Mouse (Mus musculus) midbrain, embryonic 16.5 days (tissue): ENCODE measurements around the gene Gm13306. TPM values are rescaled to one million over a fixed set of nuclear protein-coding genes. Genes with fewer than 3 reads are reported as not detected.

Experiments used
- polyA plus RNA-seq: library from polyadenylated mRNA; unstranded; fragments of >200 nt; fragmentation: Nextera tagmentation; extraction: Ambion mirVana; gene quantifications from 2 replicates; pipeline ENCODE4 v1.2.1, GENCODE M21; 2015

Gene Gm13306
- polyA plus RNA-seq, 1 experiment from 2014 or later: 4.0 TPM

Other genes with a start within 250 kb of the Gm13306 start
- gene Gm21541, start 249.8 kb upstream of the Gm13306 start, polyA plus RNA-seq: not detected in 2 replicates
- 13.8 and 14.3 TPM in 2 replicates for gene Gm20878, start 211.9 kb upstream of the Gm13306 start, polyA plus RNA-seq
- 1.7 and 2.1 TPM in 2 replicates for gene Fam205a4, start 187.4 kb upstream of the Gm13306 start, polyA plus RNA-seq
- gene Gm21093, start 118.7 kb upstream of the Gm13306 start, polyA plus RNA-seq: 0.63 and 1.2 TPM in 2 replicates
- not detected in 2 replicates for gene Gm3893, start 62.2 kb upstream of the Gm13306 start, polyA plus RNA-seq
- gene Gm13304, start 38.6 kb upstream of the Gm13306 start, polyA plus RNA-seq: not detected in 2 replicates
- 0.23 TPM in 1 of 2 replicates, not detected in the other for gene Gm13305, start 15.2 kb downstream of the Gm13306 start, polyA plus RNA-seq
- not detected in 2 replicates for gene Gm10600, start 87.2 kb downstream of the Gm13306 start, polyA plus RNA-seq
- not detected in 2 replicates for gene Ccl21b, start 102.3 kb downstream of the Gm13306 start, polyA plus RNA-seq
- gene Gm21953, start 140.8 kb downstream of the Gm13306 start, polyA plus RNA-seq: not detected in 2 replicates
- gene Fam205a3, start 164.9 kb downstream of the Gm13306 start, polyA plus RNA-seq: not detected in 2 replicates